Mouse (Mus musculus): ENCODE data around the gene Gys2.
"Not testable (repeated sequence)": the region's sequence is repeated elsewhere in the genome, so short reads cannot be mapped to it uniquely, and the experiment has no call there.

The Gys2 gene

GRCm38 (mm10) chr6:142472801-142473203 is at the start of gene Gys2:
TSS of gene Gys2 (minus strand) at chr6:142473109.
- no peak for DNase-seq (ENCODE audit: low spot score)

GRCm38 (mm10) chr6:142521591-142522110 is 48.7 kb upstream of the Gys2 start:
- no peak for DNase-seq (ENCODE audit: low spot score)

- DNase-seq (ENCODE audit: low spot score) = peak; percentile 16
Observed at GRCm38 (mm10) chr6:142519110-142519509, 46.2 kb upstream of the Gys2 start.

GRCm38 (mm10) chr6:142515379-142515778 is 42.5 kb upstream of the Gys2 start:
- not testable (repeated sequence) for DNase-seq (ENCODE audit: low spot score)

GRCm38 (mm10) chr6:142514912-142515311 is 42.0 kb upstream of the Gys2 start:
- peak; percentile 14 for DNase-seq (ENCODE audit: low spot score)

- DNase-seq (ENCODE audit: low spot score) = no peak
Observed at GRCm38 (mm10) chr6:142512902-142513301, 40.0 kb upstream of the Gys2 start.

- DNase-seq (ENCODE audit: low spot score) = peak; percentile 31
Observed at GRCm38 (mm10) chr6:142511516-142512135, 38.7 kb upstream of the Gys2 start.

GRCm38 (mm10) chr6:142508663-142509062 is 35.8 kb upstream of the Gys2 start:
- DNase-seq (ENCODE audit: low spot score) = peak; percentile 61

GRCm38 (mm10) chr6:142507785-142508162 is 34.9 kb upstream of the Gys2 start, which contains the start of gene Ldhb:
TSS of gene Ldhb (minus strand) at chr6:142507957.
- peak; percentile 91 for DNase-seq (ENCODE audit: low spot score)

- DNase-seq (ENCODE audit: low spot score) = no peak
Observed at GRCm38 (mm10) chr6:142507033-142507784, 34.3 kb upstream of the Gys2 start.

GRCm38 (mm10) chr6:142506338-142507032 is 33.6 kb upstream of the Gys2 start:
- no peak for DNase-seq (ENCODE audit: low spot score)

- DNase-seq (ENCODE audit: low spot score) = no peak
Observed at GRCm38 (mm10) chr6:142503601-142504000, 30.7 kb upstream of the Gys2 start.

- no peak for DNase-seq (ENCODE audit: low spot score)
Observed at GRCm38 (mm10) chr6:142502519-142503125, 29.7 kb upstream of the Gys2 start.

GRCm38 (mm10) chr6:142490114-142490513 is 17.2 kb upstream of the Gys2 start:
- not testable (repeated sequence) for DNase-seq (ENCODE audit: low spot score)

GRCm38 (mm10) chr6:142487638-142488037 is 14.7 kb upstream of the Gys2 start:
- DNase-seq (ENCODE audit: low spot score) = no peak

- DNase-seq (ENCODE audit: low spot score) = no peak
Observed at GRCm38 (mm10) chr6:142485478-142486123, 12.7 kb upstream of the Gys2 start.

GRCm38 (mm10) chr6:142477239-142477638 is 4.3 kb upstream of the Gys2 start:
- DNase-seq (ENCODE audit: low spot score) = no peak

- no peak for DNase-seq (ENCODE audit: low spot score)
Observed at GRCm38 (mm10) chr6:142471141-142471540, 1.8 kb downstream of the Gys2 start.

GRCm38 (mm10) chr6:142469602-142470001 is 3.3 kb downstream of the Gys2 start:
- DNase-seq (ENCODE audit: low spot score) = no peak

GRCm38 (mm10) chr6:142462194-142462593 is 10.7 kb downstream of the Gys2 start:
- DNase-seq (ENCODE audit: low spot score) = no peak

GRCm38 (mm10) chr6:142459017-142459678 is 13.8 kb downstream of the Gys2 start:
- DNase-seq (ENCODE audit: low spot score) = no peak
